Mouse (Mus musculus) olfactory bulb, adult 2 months (tissue): Measurements from ENCODE around the gene Fmo5. TPM values are rescaled to one million over a fixed set of nuclear protein-coding genes. Genes with fewer than 3 reads are reported as not detected.

ENCODE experiments used
- H3K27ac ChIP-seq: fragments of 200-500 bp; 2 replicates; pipeline ENCODE4 v1.5.1; 2012; ENCODE audit warnings: low read depth, low read length; ENCODE audit not compliant: insufficient read depth
- H3K4me1 ChIP-seq: fragments of 200-500 bp; 2 replicates; pipeline ENCODE4 v1.6.1; 2012; ENCODE audit warnings: low read length; ENCODE audit not compliant: control insufficient read depth, insufficient read depth
- H3K4me3 ChIP-seq: fragments of 200-500 bp; 2 replicates; pipeline ENCODE4 v1.5.1; 2012; ENCODE audit warnings: mild to moderate bottlenecking, low read depth, low read length, moderate library complexity; ENCODE audit not compliant: insufficient read depth
- CTCF ChIP-seq: fragments of 200-500 bp; IDR thresholded peaks from 2 replicates; pipeline ENCODE4 v1.5.1; 2012; ENCODE audit warnings: low read depth, mild to moderate bottlenecking, low read length, moderate library complexity; ENCODE audit not compliant: insufficient read depth
- POLR2A ChIP-seq: fragments of 200-500 bp; IDR thresholded peaks from 2 replicates; pipeline ENCODE4 v1.6.1; 2012; ENCODE audit warnings: mild to moderate bottlenecking, low read depth, low read length, moderate library complexity; ENCODE audit not compliant: insufficient read depth
- WGBS: fragments of 180-500 bp; shearing (Covaris S2); methylation state at CpG from one replicate; pipeline ENCODE4 v1.1.7; 2018; 5-methylcytosine and 5-hydroxymethylcytosine counted together
- polyA plus RNA-seq: library from polyadenylated mRNA; stranded (reverse); fragments of >200 nt; gene quantifications from 2 replicates; pipeline ENCODE4 v1.2.4, GENCODE M21; 2012; ENCODE audit warnings: low replicate concordance; ENCODE audit not compliant: missing spikeins, insufficient read depth, insufficient read length

Fmo5 gene
- polyA plus RNA-seq, 1 experiment: not detected

- H3K4me3 ChIP-seq: no peak overlapping the region
- TF ChIP-seq POLR2A: no peak
- TF ChIP-seq CTCF: no peak
- no peaks in the 10 kb centered on the region for H3K4me1 ChIP-seq
- H3K27ac ChIP-seq: no peak overlapping the region
- WGBS: 93% methylated on average over 4 of the region's 4 CpGs
These were observed 7.9 kb upstream of the Fmo5 start for GRCm38 (mm10) chr3:97620657-97621056.

- Histone ChIP-seq H3K27ac (no peak overlapping the region), H3K4me3 (no peak overlapping the region), H3K4me1 (peaks cover 4% of the 10 kb centered on the region; the same call in 1 of the 2 replicates)
- 22% methylated on average over 2 of the region's 2 CpGs for WGBS
- no peak for TF ChIP-seq POLR2A
- no peak for TF ChIP-seq CTCF
These were observed 4.0 kb upstream of the Fmo5 start for GRCm38 (mm10) chr3:97624611-97625010.

- Histone ChIP-seq H3K4me3 (no peak overlapping the region), H3K27ac (no peak overlapping the region), H3K4me1 (peaks cover 4% of the 10 kb centered on the region; the same call in 1 of the 2 replicates)
- 92% methylated on average over 7 of the region's 7 CpGs for WGBS
- TF ChIP-seq POLR2A: no peak
- TF ChIP-seq CTCF: no peak
These were observed 711 bp upstream of the Fmo5 start for GRCm38 (mm10) chr3:97627893-97628292.

- TF ChIP-seq CTCF: no peak
- TF ChIP-seq POLR2A: no peak
- Histone ChIP-seq H3K27ac (no peak overlapping the region), H3K4me1 (peaks cover 4% of the 10 kb centered on the region; the same call in 1 of the 2 replicates), H3K4me3 (no peak overlapping the region)
- 89% methylated on average over 4 of the region's 4 CpGs for WGBS
These were observed 1.3 kb downstream of the Fmo5 start for GRCm38 (mm10) chr3:97629941-97630340.

GRCm38 (mm10) chr3:97630746-97631145, 2.1 kb downstream of the Fmo5 start:
- Histone ChIP-seq H3K4me1 (peaks cover 4% of the 10 kb centered on the region; the same call in 1 of the 2 replicates), H3K27ac (no peak overlapping the region), H3K4me3 (no peak overlapping the region)
- TF ChIP-seq CTCF: no peak
- TF ChIP-seq POLR2A: no peak
- WGBS: 98% methylated on average over 4 of the region's 4 CpGs

- 88% methylated on average over 8 of the region's 8 CpGs for WGBS
- TF ChIP-seq POLR2A: no peak
- TF ChIP-seq CTCF: no peak
- Histone ChIP-seq H3K4me1 (peaks cover 4% of the 10 kb centered on the region; the same call in 1 of the 2 replicates), H3K27ac (no peak overlapping the region), H3K4me3 (no peak overlapping the region)
These were observed 2.8 kb downstream of the Fmo5 start for GRCm38 (mm10) chr3:97631258-97631860.

- H3K4me3 ChIP-seq: no peak overlapping the region
- H3K27ac ChIP-seq: no peak overlapping the region
- TF ChIP-seq POLR2A (no peak), CTCF (no peak)
- WGBS: 84% methylated on average over 4 of the region's 4 CpGs
- H3K4me1 ChIP-seq: peaks cover 4% of the 10 kb centered on the region; the same call in 1 of the 2 replicates
These were observed 4.9 kb downstream of the Fmo5 start for GRCm38 (mm10) chr3:97633456-97633855.

- TF ChIP-seq POLR2A: no peak
- TF ChIP-seq CTCF: no peak
- H3K27ac ChIP-seq: no peak overlapping the region
- H3K4me3 ChIP-seq: no peak overlapping the region
- H3K4me1 ChIP-seq: no peaks in the 10 kb centered on the region
- WGBS: 67% methylated on average over 3 of the region's 3 CpGs
These were observed 5.7 kb downstream of the Fmo5 start for GRCm38 (mm10) chr3:97634288-97634761.

- Histone ChIP-seq H3K27ac (no peak overlapping the region), H3K4me3 (no peak overlapping the region), H3K4me1 (no peaks in the 10 kb centered on the region)
- TF ChIP-seq POLR2A: no peak
- TF ChIP-seq CTCF: no peak
- WGBS: 94% methylated on average over 4 of the region's 4 CpGs
These were observed 12.8 kb downstream of the Fmo5 start for GRCm38 (mm10) chr3:97641396-97641795.
